In the genomic region with DNA sequence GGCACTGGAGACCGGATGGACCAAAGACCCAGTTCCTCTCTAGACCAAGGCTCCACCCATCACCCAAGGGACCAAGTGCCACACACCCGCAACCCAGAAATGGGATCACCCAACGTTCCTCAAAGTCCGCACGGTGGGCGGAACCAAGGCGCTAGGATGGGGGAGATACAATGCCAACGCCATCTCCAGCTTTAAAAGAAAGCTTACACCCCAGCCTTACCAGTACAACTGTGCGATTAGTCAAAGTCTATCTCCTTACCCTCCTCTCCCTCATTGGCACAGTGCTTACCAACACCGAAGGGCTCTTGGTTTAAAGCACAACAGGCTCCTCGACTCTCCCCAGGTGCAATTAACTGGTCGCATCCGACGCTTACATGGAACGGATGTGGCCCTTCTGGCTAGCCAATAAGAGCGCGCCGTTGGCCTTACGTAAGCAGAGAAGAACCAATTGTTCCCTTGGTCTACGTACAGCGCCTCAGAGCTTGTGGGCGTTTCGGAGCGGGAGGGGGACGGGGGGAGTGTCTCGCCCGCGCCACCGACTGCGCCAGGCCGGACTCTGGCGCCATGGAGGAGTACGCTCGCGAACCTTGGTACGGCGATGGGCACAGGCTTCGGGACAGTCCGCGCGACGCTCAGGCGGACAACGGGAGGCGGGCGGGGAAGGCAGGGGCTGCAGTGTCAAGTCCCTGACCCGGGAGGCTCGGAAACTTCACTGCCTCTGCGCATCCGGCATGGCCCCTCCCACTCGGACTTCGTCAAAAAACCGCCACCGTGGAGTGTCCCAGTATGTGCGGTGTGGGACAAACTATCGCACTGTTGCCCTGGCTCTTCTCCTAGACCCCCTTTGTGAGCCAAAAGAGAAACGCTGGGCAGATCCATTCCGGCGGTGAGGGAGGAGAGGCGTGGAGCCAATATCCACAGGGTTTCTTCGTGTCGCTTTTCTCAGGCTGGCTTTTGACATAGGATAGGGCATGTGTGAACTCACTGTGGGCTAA, we compare ENCODE assay signal across 8 mouse cellular contexts. TPM values are rescaled to one million over a fixed set of nuclear protein-coding genes. Genes with fewer than 3 reads are reported as not detected.
DNase-seq lines count a peak whose midpoint lies in the region; ATAC-seq lines count a peak whose summit lies in the region.

A gene (minus strand): TSS at position 390 of the 995 bp plus-strand sequence.
A gene (plus strand): TSS at position 478 of the 995 bp plus-strand sequence.

- H3K9ac ChIP-seq in kidney, embryonic 15.5 days, result peak within 1 kb of the TSS; percentile 50

- peak; percentile 84 to 86 for DNase-seq in B cell, adult 2 months
- DNase-seq in brain, adult 2 months (ENCODE audit: low read depth, low spot score), result peak; percentile 98
- peak; percentile 94 for DNase-seq in heart, embryonic 10.5 days (ENCODE audit: low spot score)
- peak; percentile 90 for DNase-seq in liver
- peak; percentile 84 to 87 for DNase-seq in spleen, postnatal 4 days (ENCODE audit: low spot score in 2 of 2)

- H3K4me2 ChIP-seq in kidney, embryonic 15.5 days, result peak within 1 kb of the TSS; percentile 58

- no peaks in the 10 kb centered on the region for H3K9me3 ChIP-seq in heart, embryonic 10.5 days
- H3K9me3 ChIP-seq in kidney, embryonic 15.5 days (replicated peaks), result no peaks in the 10 kb centered on the region

- peaks cover 12% of the 10 kb centered on the region for H3K36me3 ChIP-seq in heart, embryonic 10.5 days
- H3K36me3 ChIP-seq in kidney, embryonic 15.5 days, result peaks cover 27% of the 10 kb centered on the region

- H3K4me3 ChIP-seq in heart, embryonic 10.5 days, result peak within 1 kb of the TSS; percentile 67
- H3K4me3 ChIP-seq in kidney, embryonic 15.5 days (replicated peaks), result peak within 1 kb of the TSS; percentile 67

- H3K27ac ChIP-seq in heart, embryonic 10.5 days, result peak within 1 kb of the TSS; percentile 86
- H3K27ac ChIP-seq in kidney, embryonic 15.5 days, result peak within 1 kb of the TSS; percentile 88

- no peaks in the 10 kb centered on the region for H3K4me1 ChIP-seq in heart, embryonic 10.5 days
- 0 out of 2 replicates have a peak, but pooled peaks cover 9% of the 10 kb centered on the region for H3K4me1 ChIP-seq in kidney, embryonic 15.5 days

- 9% methylated on average over 62 of the region's 62 CpGs for WGBS in heart, embryonic 10.5 days
- WGBS in kidney, embryonic 15.5 days, result 21% methylated on average over 62 of the region's 62 CpGs

- peak; percentile 96 for ATAC-seq in erythroblast, adult 5-6 weeks (replicated peaks; ENCODE audit: low FRiP score, poor library complexity, severe bottlenecking)
- ATAC-seq in kidney, embryonic 15.5 days (replicated peaks; ENCODE audit: low FRiP score), result peak; percentile 99
- peak; percentile 94 for ATAC-seq in monocyte, adult 5-6 weeks (replicated peaks; ENCODE audit: insufficient number of reproducible peaks, low FRiP score, low TSS enrichment, poor library complexity, severe bottlenecking)

- H3K27me3 ChIP-seq in heart, embryonic 10.5 days (ENCODE audit: insufficient read depth, poor library complexity, severe bottlenecking), result no peaks in the 10 kb centered on the region
- H3K27me3 ChIP-seq in kidney, embryonic 15.5 days, result no peaks in the 10 kb centered on the region

RNA-seq across cellular contexts. Expression of the first gene that starts in this region (rescaled TPM):
- total RNA-seq in erythroblast, adult 5-6 weeks (2015; ENCODE audit: low replicate concordance), result 7.3 and 8.4 TPM in 2 replicates
- 39.3 and 41.1 TPM in 2 replicates for total RNA-seq in erythroblast, adult 5-6 weeks (2017; ENCODE audit: low replicate concordance)
- 80.4 and 107 TPM in 2 replicates for polyA plus RNA-seq in heart, embryonic 10.5 days (2016; fragmentation: Nextera tagmentation; extraction: Ambion mirVana)
- 116 and 119 TPM in 2 replicates for polyA plus RNA-seq in kidney, embryonic 15.5 days (2015; fragmentation: Nextera tagmentation; extraction: Ambion mirVana)
- total RNA-seq in monocyte, adult 5-6 weeks (2017), result 119 to 165 TPM (median 164 TPM) in 3 replicates

RNA-seq across cellular contexts. Expression of the second gene that starts in this region (rescaled TPM):
- 20.2 and 52.2 TPM in 2 replicates for total RNA-seq in erythroblast, adult 5-6 weeks (2015; ENCODE audit: low replicate concordance)
- 8.9 and 33.2 TPM in 2 replicates for total RNA-seq in erythroblast, adult 5-6 weeks (2017; ENCODE audit: low replicate concordance)
- 140 and 156 TPM in 2 replicates for polyA plus RNA-seq in heart, embryonic 10.5 days (2016; fragmentation: Nextera tagmentation; extraction: Ambion mirVana)
- polyA plus RNA-seq in kidney, embryonic 15.5 days (2015; fragmentation: Nextera tagmentation; extraction: Ambion mirVana), result 168 and 171 TPM in 2 replicates
- 12.0 to 33.0 TPM (median 21.2 TPM) in 3 replicates for total RNA-seq in monocyte, adult 5-6 weeks (2017)

Comparison
In these comparisons a context has a peak if more than half of its experiments do, and no peak if none do; other contexts are left out.
1. Peak in every context shown above with its lines: DNase-seq, ATAC-seq, H3K4me3 ChIP-seq and H3K27ac ChIP-seq.